Mouse (Mus musculus): ENCODE data around the gene Frzb. TPM values are rescaled to one million over a fixed set of nuclear protein-coding genes. Genes with fewer than 3 reads are reported as not detected.

Gene Frzb
- polyA plus RNA-seq, 1 experiment, result 0.86 TPM

GRCm38 (mm10) chr2:80461827-80462226 lies 14.4 kb upstream of the Frzb start:
- Histone ChIP-seq H3K27ac (ENCODE audit: insufficient read depth, low read depth, low read length) (no peak overlapping the region), H3K36me3 (ENCODE audit: control insufficient read depth, insufficient read depth, low read length) (no peaks in the 10 kb centered on the region), H3K4me3 (ENCODE audit: low read depth, low read length) (no peak overlapping the region), H3K27me3 (ENCODE audit: control insufficient read depth, insufficient read depth, low read length) (no peaks in the 10 kb centered on the region), H3K4me1 (ENCODE audit: control insufficient read depth, insufficient read depth, insufficient read length, low read length) (no peaks in the 10 kb centered on the region)
- TF ChIP-seq POLR2A (IDR thresholded peaks at IDR 0.05; ENCODE audit: low read depth, low read length) (no peak), CTCF (IDR thresholded peaks at IDR 0.05; ENCODE audit: extremely low read depth, insufficient read length, insufficient replicate concordance, low read depth, low read length) (no peak)
- WGBS, result 73% methylated on average over 8 of the region's 8 CpGs

GRCm38 (mm10) chr2:80448231-80448630 lies 806 bp upstream of the Frzb start:
- Histone ChIP-seq H3K36me3 (ENCODE audit: control insufficient read depth, insufficient read depth, low read length) (no peaks in the 10 kb centered on the region), H3K27me3 (ENCODE audit: control insufficient read depth, insufficient read depth, low read length) (peaks cover 27% of the 10 kb centered on the region), H3K27ac (ENCODE audit: insufficient read depth, low read depth, low read length) (no peak overlapping the region), H3K4me1 (ENCODE audit: control insufficient read depth, insufficient read depth, insufficient read length, low read length) (peaks cover 8% of the 10 kb centered on the region), H3K4me3 (ENCODE audit: low read depth, low read length) (peak overlapping the region; percentile 22)
- 5% methylated on average over 12 of the region's 12 CpGs for WGBS
- TF ChIP-seq POLR2A (IDR thresholded peaks at IDR 0.05; ENCODE audit: low read depth, low read length) (no peak), CTCF (IDR thresholded peaks at IDR 0.05; ENCODE audit: extremely low read depth, insufficient read length, insufficient replicate concordance, low read depth, low read length) (no peak)

GRCm38 (mm10) chr2:80446308-80447151 lies 895 bp downstream of the Frzb start:
- Histone ChIP-seq H3K4me3 (ENCODE audit: low read depth, low read length) (peak overlapping the region; percentile 62), H3K4me1 (ENCODE audit: control insufficient read depth, insufficient read depth, insufficient read length, low read length) (peaks cover 8% of the 10 kb centered on the region), H3K27me3 (ENCODE audit: control insufficient read depth, insufficient read depth, low read length) (peaks cover 27% of the 10 kb centered on the region), H3K36me3 (ENCODE audit: control insufficient read depth, insufficient read depth, low read length) (no peaks in the 10 kb centered on the region), H3K27ac (ENCODE audit: insufficient read depth, low read depth, low read length) (no peak overlapping the region)
- WGBS, result 2% methylated on average over 54 of the region's 54 CpGs
- TF ChIP-seq POLR2A (IDR thresholded peaks at IDR 0.05; ENCODE audit: low read depth, low read length), result no peak
- no peak for TF ChIP-seq CTCF (IDR thresholded peaks at IDR 0.05; ENCODE audit: extremely low read depth, insufficient read length, insufficient replicate concordance, low read depth, low read length)

- 31% methylated on average over 10 of the region's 10 CpGs for WGBS
Observed at GRCm38 (mm10) chr2:80445926-80446307, 1.5 kb downstream of the Frzb start.

GRCm38 (mm10) chr2:80445491-80445890 lies 1.9 kb downstream of the Frzb start:
- Histone ChIP-seq H3K27ac (ENCODE audit: insufficient read depth, low read depth, low read length) (no peak overlapping the region), H3K4me1 (ENCODE audit: control insufficient read depth, insufficient read depth, insufficient read length, low read length) (peaks cover 8% of the 10 kb centered on the region), H3K27me3 (ENCODE audit: control insufficient read depth, insufficient read depth, low read length) (peaks cover 27% of the 10 kb centered on the region), H3K4me3 (ENCODE audit: low read depth, low read length) (no peak overlapping the region), H3K36me3 (ENCODE audit: control insufficient read depth, insufficient read depth, low read length) (no peaks in the 10 kb centered on the region)
- no peak for TF ChIP-seq POLR2A (IDR thresholded peaks at IDR 0.05; ENCODE audit: low read depth, low read length)
- TF ChIP-seq CTCF (IDR thresholded peaks at IDR 0.05; ENCODE audit: extremely low read depth, insufficient read length, insufficient replicate concordance, low read depth, low read length), result no peak
- 74% methylated on average over 10 of the region's 10 CpGs for WGBS

More at GRCm38 (mm10) chr2:80445926-80446307, 1.5 kb downstream of the Frzb start:
- TF ChIP-seq CTCF (IDR thresholded peaks at IDR 0.05; ENCODE audit: extremely low read depth, insufficient read length, insufficient replicate concordance, low read depth, low read length), result no peak
- TF ChIP-seq POLR2A (IDR thresholded peaks at IDR 0.05; ENCODE audit: low read depth, low read length), result no peak
- Histone ChIP-seq H3K27ac (ENCODE audit: insufficient read depth, low read depth, low read length) (no peak overlapping the region), H3K4me3 (ENCODE audit: low read depth, low read length) (peak overlapping the region; percentile 62), H3K36me3 (ENCODE audit: control insufficient read depth, insufficient read depth, low read length) (no peaks in the 10 kb centered on the region), H3K4me1 (ENCODE audit: control insufficient read depth, insufficient read depth, insufficient read length, low read length) (peaks cover 8% of the 10 kb centered on the region), H3K27me3 (ENCODE audit: control insufficient read depth, insufficient read depth, low read length) (peaks cover 27% of the 10 kb centered on the region)

- Histone ChIP-seq H3K27me3 (ENCODE audit: control insufficient read depth, insufficient read depth, low read length) (peaks cover 27% of the 10 kb centered on the region), H3K4me1 (ENCODE audit: control insufficient read depth, insufficient read depth, insufficient read length, low read length) (peaks cover 8% of the 10 kb centered on the region), H3K36me3 (ENCODE audit: control insufficient read depth, insufficient read depth, low read length) (no peaks in the 10 kb centered on the region), H3K27ac (ENCODE audit: insufficient read depth, low read depth, low read length) (no peak overlapping the region), H3K4me3 (ENCODE audit: low read depth, low read length) (no peak overlapping the region)
- WGBS, result 81% methylated on average over 14 of the region's 14 CpGs
- TF ChIP-seq POLR2A (IDR thresholded peaks at IDR 0.05; ENCODE audit: low read depth, low read length), result no peak
- TF ChIP-seq CTCF (IDR thresholded peaks at IDR 0.05; ENCODE audit: extremely low read depth, insufficient read length, insufficient replicate concordance, low read depth, low read length), result no peak
Observed at GRCm38 (mm10) chr2:80444418-80445365, 2.7 kb downstream of the Frzb start.

Measured in small intestine, adult 2 months (tissue).